Mouse (Mus musculus) embryo, embryonic 11 days (tissue): ENCODE results near the gene Nepro.
A peak's percentile ranks its signal among the peaks of the same experiment; 100 is the strongest.

Experiments
- DNase-seq: peaks from one replicate; pipeline ENCODE4 v3.0.0-alpha.2; 2015

Gene Nepro

GRCm38 (mm10) chr16:44767967-44768366 is 43.9 kb downstream of the Nepro start:
- peak; percentile 62 for DNase-seq

GRCm38 (mm10) chr16:44772577-44772976 is 48.5 kb downstream of the Nepro start:
- no peak for DNase-seq

GRCm38 (mm10) chr16:44773673-44774072 is 49.6 kb downstream of the Nepro start:
- DNase-seq = no peak

GRCm38 (mm10) chr16:44774201-44774600 is 50.1 kb downstream of the Nepro start:
- no peak for DNase-seq

GRCm38 (mm10) chr16:44778538-44779147 is 54.5 kb downstream of the Nepro start:
- DNase-seq = no peak

GRCm38 (mm10) chr16:44779494-44779893 is 55.4 kb downstream of the Nepro start:
- no peak for DNase-seq

GRCm38 (mm10) chr16:44780751-44781150 is 56.6 kb downstream of the Nepro start:
- DNase-seq = no peak
